Mouse (Mus musculus) lung, embryonic 15.5 days (tissue): ENCODE results near the gene Ranbp2. TPM values are rescaled to one million over a fixed set of nuclear protein-coding genes. Genes with fewer than 3 reads are reported as not detected.

ENCODE experiments used
- ATAC-seq: fragments of 200-750 bp; cut with Nextera tagmentation; 2 replicates; pipeline ENCODE4 v1.8.0; 2017; ENCODE audit warnings: moderate number of reproducible peaks, borderline replicate concordance; ENCODE audit not compliant: low FRiP score, low TSS enrichment; ENCODE audit errors: extremely low read depth
- H3K27ac ChIP-seq: fragments of 300-500 bp; sonication (generic); 2 replicates; pipeline ENCODE4 v1.5.1; 2015; ENCODE audit warnings: moderate library complexity, mild to moderate bottlenecking, inconsistent platforms
- H3K27me3 ChIP-seq: fragments of 300-500 bp; sonication (generic); 2 replicates; pipeline ENCODE4 v1.6.1; 2015; ENCODE audit warnings: inconsistent platforms
- H3K36me3 ChIP-seq: fragments of 300-500 bp; sonication (generic); 2 replicates; pipeline ENCODE4 v1.6.1; 2015; ENCODE audit warnings: inconsistent platforms
- H3K4me1 ChIP-seq: fragments of 300-500 bp; sonication (generic); 2 replicates; pipeline ENCODE4 v1.6.1; 2015; ENCODE audit warnings: inconsistent platforms
- H3K4me2 ChIP-seq: fragments of 300-500 bp; sonication (generic); 2 replicates; pipeline ENCODE4 v1.6.1; 2015; ENCODE audit warnings: inconsistent platforms, mild to moderate bottlenecking, moderate library complexity
- H3K4me3 ChIP-seq: fragments of 300-500 bp; sonication (generic); 2 replicates; pipeline ENCODE4 v1.5.1; 2015; ENCODE audit warnings: mild to moderate bottlenecking, inconsistent platforms
- H3K9ac ChIP-seq: fragments of 300-500 bp; sonication (generic); 2 replicates; pipeline ENCODE4 v1.6.1; 2015; ENCODE audit warnings: inconsistent platforms
- H3K9me3 ChIP-seq: fragments of 300-500 bp; sonication (generic); 2 replicates; pipeline ENCODE4 v1.6.1; 2016; ENCODE audit warnings: inconsistent platforms
- WGBS: fragments of 180-500 bp; shearing (Covaris S2); methylation state at CpG from one replicate; pipeline ENCODE4 v1.1.7; 2015; 5-methylcytosine and 5-hydroxymethylcytosine counted together
- polyA plus RNA-seq: library from polyadenylated mRNA; unstranded; fragments of >200 nt; fragmentation: Nextera tagmentation; extraction: Ambion mirVana; gene quantifications from 2 replicates; pipeline ENCODE4 v1.2.1, GENCODE M21; 2015

Gene Ranbp2
- polyA plus RNA-seq, 1 experiment from 2014 or later, result 27.9 TPM

GRCm38 (mm10) chr10:58445850-58446249 lies 870 bp upstream of the Ranbp2 start:
- Histone ChIP-seq H3K4me1 (peaks cover 9% of the 10 kb centered on the region), H3K9me3 (no peaks in the 10 kb centered on the region), H3K4me2 (peak overlapping the region; percentile 61), H3K4me3 (peak overlapping the region; percentile 93), H3K36me3 (0 out of 2 replicates have a peak, but pooled peaks cover 2% of the 10 kb centered on the region), H3K27me3 (no peaks in the 10 kb centered on the region), H3K9ac (peak overlapping the region; percentile 93), H3K27ac (peak overlapping the region; percentile 97)
- 14% methylated on average over 9 of the region's 9 CpGs for WGBS
- ATAC-seq, result no peak

- no peaks in the 10 kb centered on the region for H3K9me3 ChIP-seq
- peak overlapping the region; percentile 49 for H3K4me2 ChIP-seq
- 2% methylated on average over 30 of the region's 32 CpGs for WGBS
- no peak for ATAC-seq
- peaks cover 9% of the 10 kb centered on the region for H3K4me1 ChIP-seq
- H3K9ac ChIP-seq, result peak overlapping the region; percentile 93
- H3K4me3 ChIP-seq, result peak overlapping the region; percentile 93
- H3K36me3 ChIP-seq, result peaks cover 5% of the 10 kb centered on the region; the same call in 1 of the 2 replicates
- H3K27ac ChIP-seq, result peak overlapping the region; percentile 97
- no peaks in the 10 kb centered on the region for H3K27me3 ChIP-seq
Observed at GRCm38 (mm10) chr10:58447280-58447781, 611 bp downstream of the Ranbp2 start.

GRCm38 (mm10) chr10:58451575-58451974 lies 4.9 kb downstream of the Ranbp2 start:
- no peaks in the 10 kb centered on the region for H3K27me3 ChIP-seq
- H3K9ac ChIP-seq, result no peak overlapping the region
- no peaks in the 10 kb centered on the region for H3K9me3 ChIP-seq
- H3K36me3 ChIP-seq, result peaks cover 32% of the 10 kb centered on the region
- peaks cover 2% of the 10 kb centered on the region; the same call in 1 of the 2 replicates for H3K4me1 ChIP-seq
- H3K4me3 ChIP-seq, result no peak overlapping the region
- no peak overlapping the region for H3K27ac ChIP-seq
- ATAC-seq, result no peak
- H3K4me2 ChIP-seq, result no peak overlapping the region

GRCm38 (mm10) chr10:58452185-58452584 lies 5.5 kb downstream of the Ranbp2 start:
- no peak for ATAC-seq
- 74% methylated on average over 1 of the region's 1 CpGs for WGBS
- no peaks in the 10 kb centered on the region for H3K9me3 ChIP-seq
- peaks cover 2% of the 10 kb centered on the region; the same call in 1 of the 2 replicates for H3K4me1 ChIP-seq
- H3K36me3 ChIP-seq, result peaks cover 33% of the 10 kb centered on the region
- H3K27ac ChIP-seq, result no peak overlapping the region
- H3K4me3 ChIP-seq, result no peak overlapping the region
- no peak overlapping the region for H3K4me2 ChIP-seq
- H3K27me3 ChIP-seq, result no peaks in the 10 kb centered on the region
- H3K9ac ChIP-seq, result no peak overlapping the region

- no peak for ATAC-seq
- Histone ChIP-seq H3K27me3 (no peaks in the 10 kb centered on the region), H3K27ac (no peak overlapping the region), H3K4me2 (no peak overlapping the region), H3K4me3 (no peak overlapping the region), H3K4me1 (no peaks in the 10 kb centered on the region), H3K36me3 (peaks cover 72% of the 10 kb centered on the region), H3K9ac (no peak overlapping the region), H3K9me3 (no peaks in the 10 kb centered on the region)
- WGBS, result 100% methylated on average over 1 of the region's 1 CpGs
Observed at GRCm38 (mm10) chr10:58459896-58460295, 13.2 kb downstream of the Ranbp2 start.

- H3K4me3 ChIP-seq, result no peak overlapping the region
- H3K36me3 ChIP-seq, result peaks cover 62% of the 10 kb centered on the region
- ATAC-seq, result no peak
- no peak overlapping the region for H3K9ac ChIP-seq
- H3K27ac ChIP-seq, result no peak overlapping the region
- H3K4me2 ChIP-seq, result no peak overlapping the region
- no peaks in the 10 kb centered on the region for H3K9me3 ChIP-seq
- no peaks in the 10 kb centered on the region for H3K27me3 ChIP-seq
- 92% methylated on average over 5 of the region's 5 CpGs for WGBS
- no peaks in the 10 kb centered on the region for H3K4me1 ChIP-seq
Observed at GRCm38 (mm10) chr10:58477086-58477755, 30.5 kb downstream of the Ranbp2 start.

GRCm38 (mm10) chr10:58478071-58478578 lies 31.4 kb downstream of the Ranbp2 start:
- H3K36me3 ChIP-seq, result peaks cover 62% of the 10 kb centered on the region
- H3K9ac ChIP-seq, result no peak overlapping the region
- no peak overlapping the region for H3K27ac ChIP-seq
- ATAC-seq, result no peak
- no peak overlapping the region for H3K4me3 ChIP-seq
- H3K9me3 ChIP-seq, result no peaks in the 10 kb centered on the region
- 90% methylated on average over 2 of the region's 2 CpGs for WGBS
- no peaks in the 10 kb centered on the region for H3K27me3 ChIP-seq
- no peak overlapping the region for H3K4me2 ChIP-seq
- H3K4me1 ChIP-seq, result no peaks in the 10 kb centered on the region

- WGBS, result 96% methylated on average over 4 of the region's 4 CpGs
- ATAC-seq, result no peak
Observed at GRCm38 (mm10) chr10:58479954-58480490, 33.3 kb downstream of the Ranbp2 start.

GRCm38 (mm10) chr10:58491031-58491430 lies 44.3 kb downstream of the Ranbp2 start:
- H3K9me3 ChIP-seq, result no peaks in the 10 kb centered on the region
- no peaks in the 10 kb centered on the region for H3K4me1 ChIP-seq
- WGBS, result 92% methylated on average over 5 of the region's 5 CpGs
- H3K36me3 ChIP-seq, result peaks cover 58% of the 10 kb centered on the region
- H3K27ac ChIP-seq, result no peak overlapping the region
- H3K4me2 ChIP-seq, result no peak overlapping the region
- ATAC-seq, result no peak
- no peaks in the 10 kb centered on the region for H3K27me3 ChIP-seq
- no peak overlapping the region for H3K9ac ChIP-seq
- H3K4me3 ChIP-seq, result no peak overlapping the region

More at GRCm38 (mm10) chr10:58479954-58480490, 33.3 kb downstream of the Ranbp2 start:
- Histone ChIP-seq H3K4me3 (no peak overlapping the region), H3K36me3 (peaks cover 64% of the 10 kb centered on the region), H3K27ac (no peak overlapping the region), H3K9me3 (no peaks in the 10 kb centered on the region), H3K27me3 (no peaks in the 10 kb centered on the region), H3K9ac (no peak overlapping the region), H3K4me2 (no peak overlapping the region), H3K4me1 (no peaks in the 10 kb centered on the region)

GRCm38 (mm10) chr10:58495637-58496036 lies 48.9 kb downstream of the Ranbp2 start:
- Histone ChIP-seq H3K27me3 (no peaks in the 10 kb centered on the region), H3K9me3 (no peaks in the 10 kb centered on the region), H3K4me3 (no peak overlapping the region), H3K9ac (no peak overlapping the region), H3K27ac (no peak overlapping the region), H3K4me1 (peaks cover 9% of the 10 kb centered on the region; the same call in 1 of the 2 replicates), H3K4me2 (no peak overlapping the region), H3K36me3 (peaks cover 39% of the 10 kb centered on the region)
- 83% methylated on average over 2 of the region's 2 CpGs for WGBS
- ATAC-seq, result no peak

GRCm38 (mm10) chr10:58496732-58497131 lies 50.0 kb downstream of the Ranbp2 start:
- Histone ChIP-seq H3K4me3 (peak overlapping the region; percentile 89), H3K9ac (no peak overlapping the region), H3K9me3 (no peaks in the 10 kb centered on the region)

More at GRCm38 (mm10) chr10:58496732-58497131, 50.0 kb downstream of the Ranbp2 start:
- ATAC-seq, result no peak
- H3K4me2 ChIP-seq, result peak overlapping the region; percentile 68
- peaks cover 29% of the 10 kb centered on the region for H3K36me3 ChIP-seq
- H3K27me3 ChIP-seq, result no peaks in the 10 kb centered on the region
- no peak overlapping the region for H3K27ac ChIP-seq
- H3K4me1 ChIP-seq, result peaks cover 9% of the 10 kb centered on the region; the same call in 1 of the 2 replicates
